Mouse (Mus musculus) brain, embryonic 14.5 days (tissue): ENCODE data around the gene Dusp6.

Source experiments
- CTCF ChIP-seq: fragments of 200-500 bp; IDR thresholded peaks from 2 replicates; pipeline ENCODE4 v1.5.1; 2012; ENCODE audit warnings: inconsistent platforms, mild to moderate bottlenecking, moderate library complexity, borderline replicate concordance; ENCODE audit not compliant: insufficient read depth, insufficient read length; ENCODE audit errors: extremely low read depth
- POLR2A ChIP-seq: fragments of 200-500 bp; IDR thresholded peaks from 2 replicates; pipeline ENCODE4 v1.6.1; 2012; ENCODE audit warnings: mild to moderate bottlenecking, inconsistent platforms, borderline replicate concordance; ENCODE audit not compliant: poor library complexity, insufficient read depth, insufficient read length, severe bottlenecking; ENCODE audit errors: extremely low read depth

GRCm38 (mm10) chr10:99311956-99312355, 48.9 kb downstream of the Dusp6 start:
- TF ChIP-seq POLR2A (no peak), CTCF (no peak)
